Mouse (Mus musculus) lung, postnatal 0 days (tissue): ENCODE results near the gene Il18rap. TPM values are rescaled to one million over a fixed set of nuclear protein-coding genes. Genes with fewer than 3 reads are reported as not detected.

Experiments used
- ATAC-seq: fragments of 200-750 bp; cut with Nextera tagmentation; 2 replicates; pipeline ENCODE4 v1.8.0; 2017; ENCODE audit warnings: moderate library complexity
- DNase-seq: peaks from one replicate; pipeline ENCODE4 v3.0.0-alpha.2; 2016; ENCODE audit warnings: low spot score
- H3K27ac ChIP-seq: fragments of 300-500 bp; sonication (generic); 2 replicates; pipeline ENCODE4 v1.5.1; 2014; ENCODE audit warnings: antibody characterized with exemption, mild to moderate bottlenecking, low read length, mixed read lengths
- H3K27me3 ChIP-seq: fragments of 300-500 bp; sonication (generic); replicated peaks from 2 replicates; pipeline ENCODE4 v1.6.1; 2014; ENCODE audit warnings: low read length, mixed read lengths; ENCODE audit not compliant: insufficient read depth
- H3K36me3 ChIP-seq: fragments of 300-500 bp; sonication (generic); 2 replicates; pipeline ENCODE4 v1.6.1; 2014; ENCODE audit warnings: low read length, mixed read lengths; ENCODE audit not compliant: insufficient read depth
- H3K4me1 ChIP-seq: fragments of 300-500 bp; sonication (generic); 2 replicates; pipeline ENCODE4 v1.6.1; 2014; ENCODE audit warnings: antibody characterized with exemption, low read depth, low read length, mixed read lengths; ENCODE audit not compliant: insufficient read depth
- H3K4me2 ChIP-seq: fragments of 300-500 bp; sonication (generic); replicated peaks from 2 replicates; pipeline ENCODE4 v1.6.1; 2014; ENCODE audit warnings: low read depth, mild to moderate bottlenecking, low read length, moderate library complexity, mixed read lengths
- H3K4me3 ChIP-seq: fragments of 300-500 bp; sonication (generic); 2 replicates; pipeline ENCODE4 v1.5.1; 2014; ENCODE audit warnings: low read depth, low read length
- H3K9ac ChIP-seq: fragments of 300-500 bp; sonication (generic); replicated peaks from 2 replicates; pipeline ENCODE4 v1.6.1; 2014; ENCODE audit warnings: low read depth, mild to moderate bottlenecking
- H3K9me3 ChIP-seq: fragments of 300-500 bp; sonication (generic); 2 replicates; pipeline ENCODE4 v1.6.1; 2016; ENCODE audit warnings: low read length, mixed read lengths
- CTCF ChIP-seq: IDR thresholded peaks from 2 replicates; pipeline ENCODE4 v1.5.1; 2016; ENCODE audit warnings: antibody characterized with exemption, mild to moderate bottlenecking
- EP300 ChIP-seq: IDR thresholded peaks from 2 replicates; pipeline ENCODE4 v1.6.1; 2016; ENCODE audit warnings: antibody characterized with exemption, mild to moderate bottlenecking, control low read depth
- WGBS: fragments of 180-500 bp; shearing (Covaris S2); extraction: QIAGEN DNeasy Blood & Tissue Kit; methylation state at CpG from one replicate; pipeline ENCODE4 v1.1.7; 2014; 5-methylcytosine and 5-hydroxymethylcytosine counted together
- polyA plus RNA-seq: library from polyadenylated mRNA; unstranded; fragments of >200 nt; fragmentation: Nextera tagmentation; extraction: Ambion mirVana; gene quantifications from 2 replicates; pipeline ENCODE4 v1.2.1, GENCODE M21; 2015

Il18rap gene
- polyA plus RNA-seq, 1 experiment from 2014 or later, result 0.76 TPM

GRCm38 (mm10) chr1:40600394-40601327 is 85.5 kb downstream of the Il18rap start:
- H3K9me3 ChIP-seq, result no peaks in the 10 kb centered on the region
- H3K9ac ChIP-seq, result no peak overlapping the region
- H3K4me3 ChIP-seq, result no peak overlapping the region
- no peaks in the 10 kb centered on the region for H3K4me1 ChIP-seq
- TF ChIP-seq EP300 (0 out of 2 replicates have a peak, but pooled peaks have one; percentile 9), CTCF (no peak)
- no peaks in the 10 kb centered on the region for H3K27me3 ChIP-seq
- H3K36me3 ChIP-seq, result no peaks in the 10 kb centered on the region
- 70% methylated on average over 25 of the region's 25 CpGs for WGBS
- DNase-seq, result peak; percentile 9
- H3K4me2 ChIP-seq, result no peak overlapping the region
- no peak overlapping the region for H3K27ac ChIP-seq
- ATAC-seq, result no peak

Other genes with a start within 250 kb of the Il18rap start
- 6.3 and 8.2 TPM in 2 replicates for gene Il1rl2, start 190.8 kb upstream of the Il18rap start, polyA plus RNA-seq
- gene Il1rl1, start 85.8 kb upstream of the Il18rap start, polyA plus RNA-seq, result 0.39 and 0.44 TPM in 2 replicates
- 38.2 and 39.5 TPM in 2 replicates for gene Il18r1, start 49.8 kb upstream of the Il18rap start, polyA plus RNA-seq
- 0.02 and 0.18 TPM in 2 replicates for gene Slc9a4, start 64.7 kb downstream of the Il18rap start, polyA plus RNA-seq
- gene Slc9a2, start 165.2 kb downstream of the Il18rap start, polyA plus RNA-seq, result 0.11 and 0.13 TPM in 2 replicates